17 mouse cellular contexts compared by ENCODE assay signal in the genomic region with DNA sequence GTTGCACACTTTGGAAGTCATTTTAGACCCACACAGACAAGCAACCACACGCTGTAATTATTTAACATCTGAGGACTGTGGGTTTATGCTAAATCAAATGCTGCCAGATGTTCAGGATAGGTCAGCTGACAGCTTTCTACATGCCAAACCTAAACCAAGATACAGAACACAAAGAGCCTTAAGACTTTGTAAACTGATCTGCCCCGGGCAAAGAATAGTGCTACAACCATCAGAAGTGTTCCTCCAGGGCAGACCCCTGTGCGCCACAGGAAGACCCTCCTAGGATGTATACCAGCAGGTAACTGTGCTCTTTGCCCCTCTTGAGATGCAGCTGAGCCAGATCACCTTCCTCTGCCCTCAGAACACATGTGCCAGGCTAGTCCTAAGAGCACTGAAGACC.
DNase-seq lines count a peak whose midpoint lies in the region; ATAC-seq and TF ChIP-seq lines count a peak whose summit lies in the region.
"Had no signal": no experiment of that assay in that cellular context is flagged by ENCODE, and none has a peak within 500 bp of the region (broad histone marks: within the 10 kb centered on the region; RNA-seq: fewer than 3 reads in every experiment).

No protein-coding gene starts in this region.

- WGBS in intestine, embryonic 14.5 days: 60% methylated on average over 3 of the region's 3 CpGs
- 62% methylated on average over 3 of the region's 3 CpGs for WGBS in intestine, embryonic 15.5 days

- no peak overlapping the region for H3K27ac ChIP-seq in intestine, embryonic 14.5 days (ENCODE audit: low read depth)
- no peak overlapping the region for H3K27ac ChIP-seq in intestine, embryonic 15.5 days
- H3K27ac ChIP-seq in brown adipose tissue, adult 24 weeks (replicated peaks; ENCODE audit: low read depth, low read length): peak overlapping the region; percentile 29; the same call in 1 of the 2 replicates
- H3K27ac ChIP-seq: heart, embryonic 15.5 days; liver, embryonic 15.5 days had no signal

- peak; percentile 46 for DNase-seq in intestine, embryonic 14.5 days (ENCODE audit: low spot score)
- no peak for DNase-seq in Muller cell, postnatal 12 days (ENCODE audit: inconsistent ontology term)
- DNase-seq in spleen, postnatal 36 days (ENCODE audit: low spot score in 2 of 2): no peak
- DNase-seq: cerebellum, adult 11 months; cerebellum, postnatal 14 days; heart, adult 18-20 months; left cerebral cortex, postnatal 4 days; right cerebral cortex, postnatal 4 days had no signal

- no peak overlapping the region for H3K4me3 ChIP-seq in intestine, embryonic 14.5 days (ENCODE audit: low read depth, low read length)
- no peak overlapping the region for H3K4me3 ChIP-seq in intestine, embryonic 15.5 days (replicated peaks)
- H3K4me3 ChIP-seq in brown adipose tissue, adult 24 weeks (ENCODE audit: insufficient read depth, low read depth, low read length): no peak overlapping the region
- H3K4me3 ChIP-seq in myocyte: no peak overlapping the region
- H3K4me3 ChIP-seq: heart, embryonic 15.5 days; liver, embryonic 15.5 days; neural tube, embryonic 13.5 days had no signal

- H3K9ac ChIP-seq in intestine, embryonic 14.5 days (ENCODE audit: low read length): no peak overlapping the region
- H3K9ac ChIP-seq in intestine, embryonic 15.5 days: no peak overlapping the region
- H3K9ac ChIP-seq: heart, embryonic 15.5 days; liver, embryonic 15.5 days; neural tube, embryonic 13.5 days had no signal

- H3K27me3 ChIP-seq in intestine, embryonic 14.5 days (replicated peaks; ENCODE audit: control insufficient read depth, insufficient read depth, low read length): no peaks in the 10 kb centered on the region
- H3K27me3 ChIP-seq in intestine, embryonic 15.5 days (replicated peaks): no peaks in the 10 kb centered on the region
- peaks cover 4% of the 10 kb centered on the region for H3K27me3 ChIP-seq in myocyte (ENCODE audit: control insufficient read depth, insufficient read depth, insufficient read length)
- H3K27me3 ChIP-seq: heart, embryonic 15.5 days; liver, embryonic 15.5 days; neural tube, embryonic 13.5 days had no signal

- H3K36me3 ChIP-seq in intestine, embryonic 14.5 days (ENCODE audit: control insufficient read depth, insufficient read depth, low read length): no peaks in the 10 kb centered on the region
- H3K36me3 ChIP-seq in intestine, embryonic 15.5 days: no peaks in the 10 kb centered on the region
- no peaks in the 10 kb centered on the region for H3K36me3 ChIP-seq in myocyte (ENCODE audit: control insufficient read depth, insufficient read depth)
- H3K36me3 ChIP-seq: heart, embryonic 15.5 days; liver, embryonic 15.5 days; neural tube, embryonic 13.5 days had no signal

- no peaks in the 10 kb centered on the region for H3K9me3 ChIP-seq in intestine, embryonic 14.5 days (ENCODE audit: control insufficient read depth, low read length)
- H3K9me3 ChIP-seq in intestine, embryonic 15.5 days: no peaks in the 10 kb centered on the region
- H3K9me3 ChIP-seq: heart, embryonic 15.5 days; liver, embryonic 15.5 days; neural tube, embryonic 13.5 days had no signal

- no peak for ATAC-seq in intestine, embryonic 14.5 days (replicated peaks; ENCODE audit: low FRiP score, low TSS enrichment, low read depth)
- ATAC-seq in intestine, embryonic 15.5 days: no peak
- peak; percentile 63; the same call in 1 of the 2 replicates for ATAC-seq in granulocyte monocyte progenitor cell, adult 5-6 weeks (replicated peaks; ENCODE audit: poor library complexity, severe bottlenecking)
- ATAC-seq: forebrain, embryonic 14.5 days; lung, postnatal 0 days had no signal

- no peak overlapping the region for H3ac ChIP-seq in myocyte (ENCODE audit: control insufficient read depth, insufficient read length)

- H3K4me1 ChIP-seq in intestine, embryonic 14.5 days (replicated peaks; ENCODE audit: control insufficient read depth, insufficient read depth, low read length): no peaks in the 10 kb centered on the region
- 0 out of 2 replicates have a peak, but pooled peaks cover 3% of the 10 kb centered on the region for H3K4me1 ChIP-seq in intestine, embryonic 15.5 days (replicated peaks)
- peaks cover 13% of the 10 kb centered on the region for H3K4me1 ChIP-seq in brown adipose tissue, adult 24 weeks (ENCODE audit: control insufficient read depth, insufficient read depth, insufficient read length, low read length)
- H3K4me1 ChIP-seq: heart, embryonic 15.5 days had no signal

- H3K79me2 ChIP-seq in myocyte (ENCODE audit: control insufficient read depth, insufficient read depth): no peaks in the 10 kb centered on the region

- no peak overlapping the region for H3K4me2 ChIP-seq in intestine, embryonic 14.5 days (ENCODE audit: low read length)
- H3K4me2 ChIP-seq in intestine, embryonic 15.5 days (replicated peaks): no peak overlapping the region
- H3K4me2 ChIP-seq in myocyte (ENCODE audit: low read depth): no peak overlapping the region
- H3K4me2 ChIP-seq: heart, embryonic 15.5 days; liver, embryonic 15.5 days; neural tube, embryonic 13.5 days had no signal

- TF ChIP-seq POLR2A in myocyte (IDR thresholded peaks at IDR 0.05; ENCODE audit: insufficient read length, low read depth): no peak

TF ChIP-seq in myocyte, 11 proteins besides CTCF, POLR2A, EP300 and RAD21:
- TF ChIP-seq USF1 (IDR thresholded peaks at IDR 0.05; ENCODE audit: low read depth) (peak; percentile 66), SRF (IDR thresholded peaks at IDR 0.05; ENCODE audit: control insufficient read depth, insufficient read length, low read depth) (no peak)
